ENCODE assay signal across 24 mouse cellular contexts in the genomic region with DNA sequence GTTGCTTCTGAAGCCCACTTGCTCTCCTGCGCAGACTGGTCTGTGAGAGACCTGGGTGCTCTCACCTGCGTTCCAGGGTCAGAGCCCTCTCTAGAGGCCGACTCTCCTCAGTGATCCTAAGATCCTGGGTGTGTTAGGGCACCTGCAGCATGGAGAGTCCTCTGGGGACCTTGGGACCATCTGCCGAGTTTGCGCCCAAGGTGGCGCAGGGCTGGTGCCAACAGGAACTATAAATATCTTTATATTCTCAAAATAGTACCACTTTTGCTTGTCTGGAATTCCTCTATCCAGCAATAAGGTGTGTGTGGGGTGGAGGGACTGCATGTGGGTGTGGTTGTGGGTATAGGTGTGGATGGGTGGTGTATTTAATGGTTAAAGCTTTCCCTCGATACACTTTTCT.
"Had no signal": no experiment of that assay in that cellular context is flagged by ENCODE, and none has a peak within 500 bp of the region (broad histone marks: within the 10 kb centered on the region; RNA-seq: fewer than 3 reads in every experiment).

No protein-coding gene starts in this region.

- H3K4me3 ChIP-seq: kidney, embryonic 15.5 days; limb, embryonic 12.5 days; limb, embryonic 15.5 days; liver, embryonic 12.5 days; liver, embryonic 15.5 days; lung, embryonic 15.5 days; megakaryocyte, embryonic 14.5 days; midbrain, embryonic 10.5 days; midbrain, embryonic 13.5 days; myocyte; neural tube, embryonic 13.5 days had no signal

- H3K27me3 ChIP-seq: kidney, embryonic 15.5 days; limb, embryonic 12.5 days; limb, embryonic 15.5 days; liver, embryonic 12.5 days; liver, embryonic 15.5 days; lung, embryonic 15.5 days; megakaryocyte, embryonic 14.5 days; midbrain, embryonic 13.5 days; neural tube, embryonic 13.5 days had no signal

- H3K9me3 ChIP-seq: kidney, embryonic 15.5 days; limb, embryonic 12.5 days; limb, embryonic 15.5 days; liver, embryonic 12.5 days; liver, embryonic 15.5 days; lung, embryonic 15.5 days; midbrain, embryonic 10.5 days; midbrain, embryonic 13.5 days; neural tube, embryonic 13.5 days had no signal

- H3K4me1 ChIP-seq: kidney, embryonic 15.5 days; limb, embryonic 12.5 days; limb, embryonic 15.5 days; liver, embryonic 12.5 days; liver, embryonic 15.5 days; lung, embryonic 15.5 days; megakaryocyte, embryonic 14.5 days; midbrain, embryonic 10.5 days; midbrain, embryonic 13.5 days; neural tube, embryonic 13.5 days had no signal

- DNase-seq: kidney, postnatal 10 days; kidney, postnatal 36 days; left cerebral cortex, postnatal 4 days; lung, adult 18-20 months; lung, postnatal 10 days; lung, postnatal 36 days; retina, postnatal 1 day; right cerebral cortex, postnatal 25 days; spleen, adult 18-20 months; thymus, adult 18-20 months; thymus, postnatal 14 days; thymus, postnatal 4 days had no signal

- H3K9ac ChIP-seq: kidney, embryonic 15.5 days; limb, embryonic 12.5 days; limb, embryonic 15.5 days; liver, embryonic 12.5 days; liver, embryonic 15.5 days; lung, embryonic 15.5 days; midbrain, embryonic 13.5 days; neural tube, embryonic 13.5 days had no signal

- H3K4me2 ChIP-seq: kidney, embryonic 15.5 days; limb, embryonic 12.5 days; limb, embryonic 15.5 days; liver, embryonic 12.5 days; liver, embryonic 15.5 days; lung, embryonic 15.5 days; midbrain, embryonic 13.5 days; neural tube, embryonic 13.5 days had no signal

- H3K36me3 ChIP-seq: kidney, embryonic 15.5 days; limb, embryonic 12.5 days; limb, embryonic 15.5 days; liver, embryonic 12.5 days; liver, embryonic 15.5 days; lung, embryonic 15.5 days; midbrain, embryonic 10.5 days; midbrain, embryonic 13.5 days; neural tube, embryonic 13.5 days had no signal

- H3K27ac ChIP-seq: kidney, embryonic 15.5 days; limb, embryonic 12.5 days; limb, embryonic 15.5 days; liver, embryonic 12.5 days; liver, embryonic 15.5 days; lung, embryonic 15.5 days; midbrain, embryonic 10.5 days; midbrain, embryonic 13.5 days; neural tube, embryonic 13.5 days had no signal

- ATAC-seq: liver, embryonic 12.5 days; midbrain, embryonic 13.5 days; midbrain, embryonic 16.5 days had no signal
